Mouse (Mus musculus): ENCODE measurements around the gene Pnliprp1.

Pnliprp1 gene

GRCm38 (mm10) chr19:58781566-58781965 is 52.9 kb downstream of the Pnliprp1 start:
- no peak for ATAC-seq (ENCODE audit: low TSS enrichment)

- ATAC-seq (ENCODE audit: low TSS enrichment): no peak
These were observed 55.3 kb downstream of the Pnliprp1 start for GRCm38 (mm10) chr19:58783938-58784337.

DNA sequence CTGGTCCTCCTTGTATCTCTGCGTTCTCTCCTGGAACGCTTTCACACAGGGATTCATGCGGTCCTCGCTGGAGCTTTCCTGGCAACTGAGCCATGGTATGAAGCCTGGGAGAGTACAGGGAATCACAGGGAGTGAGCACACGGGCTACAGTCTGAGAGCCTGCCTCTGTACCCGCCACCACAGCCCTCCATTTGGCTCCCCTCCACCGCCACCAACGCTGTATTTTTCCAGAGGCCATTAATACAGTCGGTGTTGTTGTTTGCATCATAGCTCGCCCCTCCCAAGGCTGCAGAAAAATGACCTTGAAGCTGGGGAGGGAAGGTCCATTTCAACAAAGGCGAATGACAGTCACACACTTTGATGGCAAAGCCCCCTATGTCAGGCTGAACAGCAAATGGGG is 60.5 kb downstream of the Pnliprp1 start:
- ATAC-seq (ENCODE audit: low TSS enrichment): peak; percentile 71
